Mouse (Mus musculus) left cerebral cortex, adult 18-20 months (tissue): Measurements from ENCODE around the gene ccdc198. TPM values are rescaled to one million over a fixed set of nuclear protein-coding genes. Genes with fewer than 3 reads are reported as not detected.
A peak's percentile ranks its signal among the peaks of the same experiment; 100 is the strongest.
"Not testable (repeated sequence)": the region's sequence is repeated elsewhere in the genome, so short reads cannot be mapped to it uniquely, and the experiment has no call there.

Experiments used
- DNase-seq, 2 experiments: peaks; one replicate each; pipeline ENCODE4 v3.0.0; 2021 to 2022; ENCODE audit warnings: low spot score in 2 of 2, mixed read lengths in 1 of 2
- long read RNA-seq, 2 experiments: library from polyadenylated mRNA; stranded (forward); transcript quantifications; one replicate each; pipeline ENCODE4 v2.0.0; 2021
- total RNA-seq, 2 experiments: library from RNA; stranded (reverse); gene quantifications; 2 replicates each; pipeline ENCODE4 v1.2.3; 2021

ccdc198 gene
- total RNA-seq = not detected
- long read RNA-seq, experiment 1 = 0 reads
- long read RNA-seq, experiment 2 = 0 reads

DNA sequence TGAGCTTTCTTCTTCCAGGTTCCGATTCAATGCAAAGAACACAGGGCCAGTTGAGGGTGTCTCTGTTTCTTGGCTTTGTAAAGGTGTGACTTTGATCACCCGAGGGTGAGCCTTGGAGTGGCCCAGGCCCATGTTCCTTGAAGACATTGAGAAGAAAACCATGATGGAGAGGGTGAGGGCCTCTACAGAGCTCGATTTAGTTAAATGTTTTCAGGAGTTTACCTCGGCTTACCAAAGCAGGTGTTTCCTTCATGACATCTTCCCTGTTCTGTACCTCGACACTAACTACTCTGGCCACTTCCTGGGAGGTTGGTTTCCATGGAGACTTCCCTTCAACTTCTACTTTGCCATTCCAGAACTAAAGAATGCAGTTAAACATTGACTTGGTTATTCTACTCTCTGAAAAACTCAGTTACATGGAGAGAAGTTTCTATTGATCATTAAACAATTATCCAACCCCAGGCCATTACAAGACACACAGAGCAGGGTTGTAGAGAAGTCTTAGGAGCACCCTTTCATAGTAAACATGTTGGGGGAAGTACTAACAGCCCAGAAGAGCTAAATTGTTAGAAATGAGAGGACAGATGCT is at the start of gene ccdc198:
Gene ccdc198, minus strand, starts transcription at position 349 of the 589 bp plus-strand sequence.
- no peak for DNase-seq

DNA sequence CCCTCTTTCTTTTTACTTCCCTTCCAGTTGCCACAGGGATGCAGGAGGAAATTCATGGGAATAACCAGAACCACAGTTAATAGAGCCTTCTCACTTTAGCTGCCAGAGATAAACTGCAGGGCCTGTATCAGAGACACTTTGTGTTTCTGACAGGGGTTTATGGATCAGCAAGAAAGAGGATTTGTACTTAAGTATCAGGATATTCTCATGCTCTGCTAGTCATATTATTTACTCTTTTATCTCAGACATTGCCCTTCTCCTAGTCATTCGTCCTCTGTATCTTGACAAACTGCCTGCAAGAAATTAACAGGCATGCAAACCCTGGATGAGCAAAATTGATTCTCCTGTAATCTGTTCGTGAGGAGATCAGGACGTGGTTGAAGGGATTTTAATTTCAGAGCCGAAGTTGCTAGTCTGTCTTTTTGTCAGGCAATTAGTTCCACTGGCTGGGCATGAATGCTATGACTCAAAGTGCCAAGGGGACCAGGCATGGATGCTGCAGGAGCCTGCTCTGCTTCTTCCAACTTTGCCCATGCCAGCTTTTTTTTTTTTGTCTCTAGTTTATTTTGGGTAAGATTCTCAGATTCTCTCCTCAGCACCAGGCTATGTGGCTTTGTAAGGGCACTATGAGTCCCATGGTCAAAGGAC is 48.7 kb upstream of the ccdc198 start:
- DNase-seq = no peak

DNA sequence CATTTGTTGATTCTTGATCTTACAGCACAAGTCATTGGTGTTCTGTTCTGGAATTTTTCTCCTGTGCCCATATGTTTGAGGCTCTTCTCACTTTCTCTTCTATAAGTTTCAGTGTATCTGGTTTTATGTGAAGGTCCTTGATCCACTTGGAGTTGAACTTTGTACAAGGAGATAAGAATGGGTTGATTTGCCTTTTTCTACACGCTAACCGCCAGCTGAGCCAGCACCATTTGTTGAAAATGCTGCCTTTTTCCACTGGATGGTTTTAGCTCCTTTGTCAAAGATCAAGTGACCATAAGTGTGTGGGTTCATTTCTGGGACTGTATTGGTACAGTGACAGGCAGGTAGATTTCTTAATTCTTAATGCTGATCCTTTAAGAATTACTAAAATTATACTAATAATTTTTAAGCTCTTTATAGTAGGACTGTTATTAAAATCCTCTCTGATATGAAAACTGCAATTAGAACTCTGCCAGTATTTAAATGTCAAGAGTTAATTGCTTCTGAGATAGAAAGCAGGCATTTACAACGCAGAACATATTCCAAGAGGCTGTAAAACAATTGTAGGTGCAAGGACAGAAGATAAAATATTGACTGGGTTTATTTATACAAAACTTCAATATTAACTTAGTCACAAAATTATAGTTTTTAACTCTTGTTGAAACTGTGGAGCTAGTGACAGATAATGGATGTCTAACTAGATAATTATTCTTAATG is 44.9 kb upstream of the ccdc198 start:
- DNase-seq = no peak

DNA sequence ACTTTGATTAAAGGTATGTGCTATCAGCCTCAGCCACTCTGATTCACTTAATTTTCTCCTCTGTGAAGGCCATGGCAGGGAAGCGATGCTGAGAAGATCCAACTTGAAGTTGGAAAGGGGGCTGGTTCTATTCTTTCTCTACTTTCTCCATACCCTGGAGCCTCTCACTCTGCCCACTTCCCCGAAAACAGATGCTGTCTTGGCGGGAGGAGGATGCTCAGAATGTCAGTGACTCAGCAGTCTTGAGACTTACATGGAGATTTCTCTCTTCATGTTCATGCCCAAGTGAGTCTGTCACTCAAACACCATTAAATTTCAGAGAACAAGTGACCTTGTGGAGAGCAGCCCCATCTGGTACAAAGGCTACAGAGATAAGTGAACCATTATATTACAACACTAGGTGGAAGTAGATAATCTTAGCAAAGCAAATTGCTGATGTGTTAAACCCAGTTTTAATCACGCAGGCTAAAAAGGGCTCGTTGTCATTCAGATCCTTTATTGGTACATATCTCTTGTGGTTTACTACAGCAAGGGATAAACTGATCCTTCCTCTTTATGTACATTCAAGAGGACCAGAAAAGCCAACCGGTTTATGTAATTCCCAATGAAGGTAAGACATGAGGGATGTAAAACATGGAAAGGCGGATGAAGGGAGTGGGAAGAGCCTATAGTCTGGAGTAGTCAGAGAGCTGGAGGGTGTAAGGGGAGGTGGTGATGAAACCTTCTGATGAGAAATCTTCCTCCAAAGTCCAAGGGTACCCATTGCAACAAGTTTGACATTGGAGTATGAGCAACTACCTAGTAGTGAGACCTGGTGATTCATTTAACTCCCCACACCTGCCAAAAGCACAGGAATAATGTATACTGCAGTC is 38.7 kb upstream of the ccdc198 start:
- DNase-seq = peak; percentile 21 to 42

DNA sequence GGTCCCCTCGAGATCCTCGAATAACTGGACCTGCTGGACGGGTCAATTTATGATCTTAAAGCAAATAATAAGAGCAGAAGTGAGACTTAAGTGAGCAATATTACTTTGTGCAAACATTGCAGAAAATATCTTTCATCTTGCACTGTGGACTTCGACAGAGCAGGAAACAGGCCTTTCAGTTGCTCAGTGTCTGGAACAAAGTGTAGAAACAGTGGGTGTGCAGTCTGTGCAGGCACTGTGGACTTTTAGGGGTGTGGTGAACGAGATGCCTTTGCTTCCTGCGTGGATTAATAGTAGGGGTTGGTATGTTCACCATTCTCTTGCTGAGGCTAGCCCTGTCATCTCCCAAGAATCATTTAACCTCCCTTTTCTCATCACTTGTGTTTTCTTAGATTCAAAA is 33.6 kb upstream of the ccdc198 start:
- no peak for DNase-seq

DNA sequence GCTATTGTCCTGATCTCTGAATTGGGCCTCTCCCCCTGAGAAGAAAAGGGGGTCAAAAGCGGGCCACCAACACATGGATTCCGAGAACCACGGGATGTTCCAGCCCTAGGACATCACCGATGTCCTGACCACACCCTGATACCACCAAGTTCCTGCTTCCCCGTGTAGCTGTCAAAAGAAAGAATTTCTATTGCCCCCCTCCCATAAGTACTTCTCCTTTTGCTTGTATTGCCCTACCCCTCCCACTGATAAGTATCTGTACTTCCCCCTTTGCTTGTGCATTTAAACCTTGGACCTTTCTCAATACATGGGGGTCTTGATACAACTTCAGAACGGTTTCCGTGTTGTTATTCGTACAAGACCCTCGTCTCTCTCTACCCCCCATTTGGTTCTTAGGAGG is 33.2 kb upstream of the ccdc198 start:
- DNase-seq = not testable (repeated sequence)

DNA sequence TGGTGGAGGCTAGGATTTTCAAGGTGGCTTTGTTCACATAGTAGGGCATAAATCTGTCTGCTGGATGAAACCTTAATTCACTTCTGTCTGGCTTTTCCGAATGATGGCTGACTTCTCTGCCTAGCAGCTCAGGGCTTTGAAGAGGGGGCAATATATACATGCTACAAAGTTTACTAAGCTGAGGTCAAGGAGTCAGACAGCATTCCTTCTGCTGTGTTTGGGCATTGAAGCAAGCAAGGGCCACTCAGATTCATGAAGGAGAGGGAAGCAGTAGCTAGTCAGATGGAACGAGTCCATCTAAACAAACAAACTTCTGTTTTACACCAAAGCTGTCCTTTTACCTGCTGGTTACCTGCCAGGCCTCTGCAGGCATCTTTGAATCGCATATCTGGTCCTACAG is 32.4 kb upstream of the ccdc198 start:
- no peak for DNase-seq

DNA sequence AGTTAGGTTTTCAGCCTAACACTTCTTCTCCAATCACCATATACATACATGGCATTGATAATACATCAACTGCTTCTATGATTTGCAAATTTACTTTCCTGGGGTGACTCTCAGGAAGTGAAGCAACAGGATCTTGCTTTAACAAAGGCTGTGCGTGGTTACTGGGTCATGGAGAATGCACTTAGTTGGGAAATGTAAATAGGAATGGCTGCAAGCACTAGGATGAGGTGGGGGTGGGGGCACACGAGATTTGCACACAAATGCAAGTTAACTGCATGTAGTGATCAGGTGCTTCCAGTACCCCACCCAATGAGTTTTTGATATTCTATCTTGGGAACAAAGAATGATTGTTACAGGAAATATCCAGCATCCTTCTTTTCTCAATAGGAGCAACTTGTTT is 30.1 kb upstream of the ccdc198 start:
- DNase-seq = no peak

DNA sequence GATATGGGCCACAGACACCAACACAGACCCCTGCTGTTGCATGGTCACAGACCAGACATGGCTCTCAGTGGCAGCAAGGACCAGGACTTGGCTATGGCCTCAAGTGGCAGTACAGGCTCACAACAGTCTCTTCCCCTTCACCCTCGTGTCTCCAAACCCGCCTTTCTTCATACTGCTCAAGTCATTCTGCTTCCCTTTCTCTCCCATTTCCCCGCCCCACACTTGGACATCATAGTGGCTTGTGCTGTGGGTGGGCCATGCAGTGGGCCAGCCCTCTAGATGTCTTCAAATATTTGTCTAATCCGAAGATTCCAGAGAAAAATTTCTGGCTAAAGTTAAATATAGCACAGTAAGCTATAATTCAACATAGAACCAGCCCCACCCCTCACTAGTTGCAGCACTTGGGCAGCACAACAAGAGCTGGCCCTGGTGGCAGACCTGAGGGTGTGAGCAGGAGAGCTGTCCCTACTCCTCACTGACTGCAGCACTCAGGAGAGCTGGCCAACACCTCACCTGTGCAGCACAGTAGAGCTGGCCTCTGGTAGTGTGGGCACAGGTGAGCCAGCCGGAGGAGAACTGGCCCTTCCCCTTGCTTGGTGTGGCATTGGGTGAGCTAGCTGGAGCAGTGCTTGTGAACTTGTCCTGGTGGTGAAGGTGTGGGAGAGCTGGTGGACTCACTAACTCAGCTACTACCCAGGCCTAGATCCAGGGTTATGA is 20.2 kb upstream of the ccdc198 start:
- no peak for DNase-seq

DNA sequence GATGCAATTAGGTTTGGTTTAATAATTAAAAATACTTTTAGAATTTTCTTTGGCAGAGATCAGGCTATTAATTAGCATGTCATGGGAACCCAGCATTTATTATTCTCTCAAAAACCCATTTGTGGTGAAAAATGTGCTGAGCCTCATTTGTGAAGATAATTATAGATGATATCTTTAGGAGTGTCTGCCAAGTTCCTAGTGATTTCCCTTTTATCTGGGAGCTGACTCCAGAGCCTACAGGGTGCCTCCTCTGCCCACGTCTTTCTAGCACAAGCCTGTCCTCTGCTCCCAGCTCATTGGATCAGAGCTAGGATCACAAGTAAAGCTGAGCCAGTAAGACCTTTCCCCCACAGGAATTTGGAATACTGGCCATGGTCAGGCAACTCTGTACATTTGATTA is 3.8 kb downstream of the ccdc198 start:
- no peak for DNase-seq

DNA sequence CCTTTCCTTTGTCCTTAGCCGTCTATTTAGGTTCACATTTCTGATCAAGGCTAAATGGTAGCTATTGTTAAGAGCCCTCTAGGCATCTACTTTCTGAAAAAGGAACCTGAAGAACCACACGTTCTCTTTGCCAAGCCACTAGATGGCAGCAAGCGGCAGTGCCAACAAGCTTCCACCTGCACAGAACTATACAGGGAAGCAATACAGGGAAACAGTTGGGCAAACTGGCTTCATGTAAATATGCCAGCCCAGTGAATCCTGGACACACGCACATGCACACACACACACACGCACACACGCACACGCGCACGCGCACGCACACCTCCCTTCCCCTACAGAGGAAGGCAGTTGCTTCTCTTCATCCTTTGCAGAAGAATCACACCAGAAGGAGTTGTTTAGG is 7.1 kb downstream of the ccdc198 start:
- DNase-seq = peak; percentile 68 to 70

DNA sequence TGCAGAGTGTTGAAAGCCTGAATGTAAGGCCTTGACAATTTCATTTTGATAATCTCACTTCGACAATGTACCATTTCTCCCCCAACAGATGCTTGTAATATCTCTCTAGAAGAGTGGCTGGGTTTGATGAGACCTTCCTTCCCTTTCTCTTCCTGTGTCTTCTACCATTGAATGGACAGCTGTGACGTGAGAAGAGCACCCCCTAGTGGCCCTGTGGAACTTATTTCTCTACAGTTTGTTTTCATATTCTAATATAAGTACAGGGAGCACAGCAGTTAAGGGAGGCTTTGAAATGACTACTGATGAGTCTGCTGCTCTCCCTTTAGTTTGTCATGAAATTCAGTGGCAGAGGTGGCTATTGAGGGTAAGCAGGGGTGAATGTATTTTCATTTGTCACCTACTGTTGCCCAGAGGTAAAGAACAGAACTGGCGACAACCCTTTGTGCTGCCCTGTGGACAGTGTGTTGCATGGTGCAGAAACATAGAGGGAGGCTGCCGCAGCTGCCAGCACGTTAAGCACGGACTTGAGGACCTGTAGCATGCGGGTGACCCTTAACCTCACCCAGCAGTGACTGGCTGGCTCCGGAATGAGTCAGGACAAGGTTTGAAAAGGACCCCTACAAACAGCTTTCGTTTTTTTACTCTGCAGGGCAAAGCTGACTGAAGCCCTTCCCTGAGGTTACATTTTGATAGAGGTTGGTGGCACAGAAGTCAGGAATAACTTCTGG is 10.3 kb downstream of the ccdc198 start:
- DNase-seq = peak; percentile 27 to 30

DNA sequence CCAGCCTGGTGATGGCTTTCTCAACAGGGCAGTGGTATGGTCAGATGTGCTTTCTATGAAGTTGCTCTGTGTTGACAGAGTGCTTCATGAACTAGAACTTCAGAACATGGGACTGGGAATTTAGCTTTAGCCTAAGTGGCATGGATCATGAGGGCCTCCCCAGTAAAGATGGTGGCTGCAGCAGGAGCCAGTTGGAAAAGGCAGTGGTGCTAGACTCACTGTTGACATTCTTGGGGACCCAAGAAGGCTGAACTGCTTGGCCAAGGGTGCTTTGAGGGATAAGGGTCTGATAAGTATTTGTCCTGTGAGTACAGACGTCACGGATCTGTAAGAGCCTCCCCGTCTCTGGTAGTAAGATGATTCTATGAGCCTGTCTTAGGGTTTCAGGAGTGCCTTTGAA is 13.4 kb downstream of the ccdc198 start:
- no peak for DNase-seq

DNA sequence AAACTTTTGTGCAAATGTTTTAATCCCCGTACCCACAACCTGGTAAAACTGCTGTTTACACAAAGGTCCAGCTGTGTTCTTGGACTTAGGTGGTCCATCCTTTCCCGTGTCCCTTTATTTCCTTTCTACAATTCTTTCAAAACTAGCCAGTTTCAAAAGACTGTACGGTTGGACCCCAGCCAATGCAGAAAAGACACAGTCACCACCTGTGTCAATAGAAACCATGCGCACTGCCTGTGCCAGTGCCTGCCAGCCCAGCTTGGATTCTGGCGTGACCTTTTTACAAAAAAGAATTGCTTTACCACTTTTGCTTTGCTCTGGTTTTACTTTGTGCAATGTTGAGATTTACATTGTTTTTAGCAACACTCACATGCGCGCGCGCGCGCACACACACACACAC is 18.3 kb downstream of the ccdc198 start:
- no peak for DNase-seq

DNA sequence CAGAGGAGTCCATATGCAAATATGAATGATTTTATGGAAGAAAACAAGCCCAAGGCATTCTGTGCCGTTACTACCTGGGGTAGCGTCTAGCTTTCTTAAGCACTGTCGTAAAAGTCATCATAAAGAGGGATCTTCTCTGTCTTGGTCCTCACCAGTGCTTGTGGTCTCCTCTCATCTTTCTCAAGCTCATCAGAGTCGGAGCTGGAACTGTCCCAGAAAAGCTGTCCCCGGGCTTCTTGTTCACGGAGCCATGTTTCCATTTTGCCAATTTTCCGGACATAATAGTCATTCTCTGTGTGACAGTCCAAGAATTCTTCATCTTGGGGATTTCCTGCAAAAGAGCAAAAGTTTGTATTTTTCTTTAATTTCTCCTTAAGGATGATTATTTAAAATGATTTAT is 18.8 kb downstream of the ccdc198 start:
- DNase-seq = no peak

DNA sequence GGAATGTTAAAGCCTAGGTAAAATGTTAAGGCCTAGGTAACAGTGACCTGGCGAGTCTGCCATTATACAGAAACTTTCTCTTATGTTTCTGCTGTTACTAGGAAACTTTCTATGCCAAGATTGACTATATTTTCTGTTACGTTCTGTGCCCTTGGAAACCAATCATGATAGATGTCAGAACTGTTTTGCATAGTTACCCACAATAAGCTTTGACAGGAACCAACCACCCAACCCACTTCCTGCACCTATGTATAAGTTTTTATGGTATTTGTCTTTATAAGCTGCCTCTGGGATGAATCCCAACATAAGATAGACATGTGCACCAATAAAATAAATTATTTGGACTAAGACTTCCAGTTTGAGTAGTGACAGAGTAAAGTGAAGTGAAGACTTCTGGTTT is 23.5 kb downstream of the ccdc198 start:
- DNase-seq = no peak

DNA sequence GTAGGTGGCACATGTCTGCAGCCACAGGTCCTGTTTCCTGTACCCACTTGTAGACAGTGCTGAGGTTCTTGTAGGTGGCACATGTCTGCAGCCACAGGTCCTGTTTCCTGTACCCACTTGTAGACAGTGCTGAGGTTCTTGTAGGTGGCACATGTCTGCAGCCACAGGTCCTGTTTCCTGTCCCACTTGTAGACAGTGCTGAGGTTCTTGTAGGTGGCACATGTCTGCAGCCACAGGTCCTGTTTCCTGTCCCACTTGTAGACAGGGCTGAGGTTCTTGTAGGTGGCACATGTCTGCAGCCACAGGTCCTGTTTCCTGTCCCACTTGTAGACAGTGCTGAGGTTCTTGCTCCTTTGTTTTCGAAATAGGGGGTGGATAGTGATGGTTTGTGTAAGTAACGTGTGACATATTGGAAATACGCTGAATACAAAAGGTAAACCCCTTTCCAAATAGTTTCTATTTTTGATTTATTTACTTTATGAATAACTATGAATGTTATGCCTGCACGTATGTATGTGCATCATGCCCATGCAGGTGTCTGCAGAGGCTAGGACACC is 25.7 kb downstream of the ccdc198 start:
- DNase-seq = not testable (repeated sequence)

DNA sequence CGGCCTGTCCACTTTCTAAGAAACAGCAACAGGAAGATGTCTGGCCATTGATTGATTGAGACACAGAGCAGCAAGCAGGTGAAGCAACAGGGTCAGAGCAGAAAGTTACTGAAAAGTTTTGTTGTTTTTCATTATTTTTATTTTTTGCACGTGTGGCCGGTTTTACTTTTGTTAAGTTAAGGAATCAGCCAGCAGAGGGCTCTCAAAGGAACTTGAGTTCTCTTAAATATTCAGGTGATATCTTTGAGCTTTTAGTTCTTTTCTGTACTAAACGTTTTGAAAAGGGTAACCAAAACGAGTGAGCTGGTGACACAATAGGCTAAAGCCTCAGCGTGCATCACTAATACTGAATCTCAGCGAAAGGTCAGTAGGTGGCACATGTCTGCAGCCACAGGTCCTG is 26.6 kb downstream of the ccdc198 start:
- no peak for DNase-seq

DNA sequence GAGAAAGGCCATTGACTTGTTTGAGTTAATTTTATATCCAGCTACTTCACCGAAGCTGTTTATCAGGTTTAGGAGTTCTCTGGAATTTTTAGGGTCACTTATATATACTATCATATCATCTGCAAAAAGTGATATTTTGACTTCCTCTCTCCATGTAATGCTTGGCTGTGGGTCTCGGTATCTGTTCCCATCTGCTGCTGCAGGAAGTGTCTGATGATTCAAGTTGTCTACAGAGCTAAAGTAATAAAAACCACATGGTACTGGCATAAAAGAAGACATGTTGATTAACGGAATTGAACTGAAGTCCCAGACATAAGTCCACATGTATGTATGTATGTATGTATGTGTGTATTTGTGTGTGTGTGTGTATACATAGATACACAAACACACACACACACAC is 35.1 kb downstream of the ccdc198 start:
- not testable (repeated sequence) for DNase-seq
